Mouse (Mus musculus) intestine, embryonic 16.5 days (tissue): Measurements from ENCODE around the gene Inpp5e. TPM values are rescaled to one million over a fixed set of nuclear protein-coding genes. Genes with fewer than 3 reads are reported as not detected.

ENCODE experiments used
- ATAC-seq: fragments of 200-750 bp; cut with Nextera tagmentation; 2 replicates; pipeline ENCODE4 v1.8.0; 2017; ENCODE audit warnings: moderate TSS enrichment, moderate library complexity
- H3K27ac ChIP-seq: fragments of 300-500 bp; sonication (generic); 2 replicates; pipeline ENCODE4 v1.5.1; 2014; ENCODE audit warnings: mild to moderate bottlenecking, low read length
- H3K27me3 ChIP-seq: fragments of 300-500 bp; sonication (generic); replicated peaks from 2 replicates; pipeline ENCODE4 v1.6.1; 2014; ENCODE audit warnings: low read length, control low read depth, mixed read lengths; ENCODE audit not compliant: control insufficient read depth, insufficient read depth
- H3K36me3 ChIP-seq: fragments of 300-500 bp; sonication (generic); 2 replicates; pipeline ENCODE4 v1.6.1; 2014; ENCODE audit warnings: low read length, control low read depth; ENCODE audit not compliant: control insufficient read depth, insufficient read depth
- H3K4me1 ChIP-seq: fragments of 300-500 bp; sonication (generic); 2 replicates; pipeline ENCODE4 v1.6.1; 2014; ENCODE audit warnings: low read length, control low read depth, mixed read lengths; ENCODE audit not compliant: control insufficient read depth, insufficient read depth
- H3K4me2 ChIP-seq: fragments of 300-500 bp; sonication (generic); 2 replicates; pipeline ENCODE4 v1.6.1; 2014; ENCODE audit warnings: low read depth, low read length, control low read depth
- H3K4me3 ChIP-seq: fragments of 300-500 bp; sonication (generic); 2 replicates; pipeline ENCODE4 v1.5.1; 2014; ENCODE audit warnings: mild to moderate bottlenecking, low read length
- H3K9ac ChIP-seq: fragments of 300-500 bp; sonication (generic); 2 replicates; pipeline ENCODE4 v1.6.1; 2014; ENCODE audit warnings: low read depth, low read length
- H3K9me3 ChIP-seq: fragments of 300-500 bp; sonication (generic); 2 replicates; pipeline ENCODE4 v1.6.1; 2016; ENCODE audit warnings: low read length, control low read depth; ENCODE audit not compliant: control insufficient read depth
- WGBS: fragments of 180-500 bp; shearing (Covaris S2); extraction: QIAGEN DNeasy Blood & Tissue Kit; methylation state at CpG from one replicate; pipeline ENCODE4 v1.1.7; 2014; 5-methylcytosine and 5-hydroxymethylcytosine counted together
- polyA plus RNA-seq: library from polyadenylated mRNA; unstranded; fragments of >200 nt; fragmentation: Nextera tagmentation; extraction: Ambion mirVana; gene quantifications from 2 replicates; pipeline ENCODE4 v1.2.1, GENCODE M21; 2015

Gene Inpp5e
- polyA plus RNA-seq, 1 experiment from 2014 or later = 14.8 TPM

DNA sequence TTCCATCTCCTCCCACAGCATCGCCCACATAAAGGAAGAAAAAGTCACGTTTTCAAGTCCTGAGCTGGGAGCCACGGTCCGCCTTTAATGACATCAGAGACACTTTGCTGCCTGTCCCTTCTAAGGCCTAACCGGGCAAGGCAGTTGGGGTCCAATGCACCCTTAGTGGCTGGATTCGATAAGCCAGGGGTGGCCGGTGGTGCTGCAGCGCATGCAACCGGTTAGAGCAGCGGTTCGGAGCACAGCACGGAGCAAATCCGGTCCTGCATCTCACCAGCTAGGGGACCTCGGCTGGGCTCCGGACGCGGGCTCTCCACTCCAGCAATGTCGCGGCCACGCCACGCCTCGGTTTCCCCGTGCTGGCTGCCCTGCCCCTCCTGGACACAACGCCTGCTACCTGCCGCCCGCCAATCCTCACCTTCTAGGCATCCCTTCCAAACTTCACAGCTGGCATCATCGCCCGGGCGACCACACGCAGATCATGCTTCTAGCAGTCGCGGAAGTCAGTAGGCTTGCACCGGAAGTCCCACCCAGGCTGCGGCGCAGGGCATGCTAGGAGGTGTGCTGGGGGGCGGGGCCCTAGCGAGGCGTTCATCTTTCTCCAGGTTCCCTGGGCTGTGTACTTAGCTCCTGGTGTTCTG lies 28.8 kb downstream of the Inpp5e start, which contains the start of gene Snapc4:
Gene Snapc4, minus strand, starts transcription at position 523 of the 641 bp plus-strand sequence.
- Histone ChIP-seq H3K27ac (peak within 1 kb of the TSS; percentile 25; the same call in 1 of the 2 replicates), H3K4me2 (peak within 1 kb of the TSS; percentile 88), H3K9me3 (no peaks in the 10 kb centered on the region), H3K27me3 (no peaks in the 10 kb centered on the region), H3K4me3 (peak within 1 kb of the TSS; percentile 90), H3K9ac (peak within 1 kb of the TSS; percentile 92), H3K36me3 (peaks cover 14% of the 10 kb centered on the region), H3K4me1 (peaks cover 12% of the 10 kb centered on the region)
- WGBS = under 1% methylated on average over 38 of the region's 38 CpGs
- ATAC-seq = peak; percentile 98

DNA sequence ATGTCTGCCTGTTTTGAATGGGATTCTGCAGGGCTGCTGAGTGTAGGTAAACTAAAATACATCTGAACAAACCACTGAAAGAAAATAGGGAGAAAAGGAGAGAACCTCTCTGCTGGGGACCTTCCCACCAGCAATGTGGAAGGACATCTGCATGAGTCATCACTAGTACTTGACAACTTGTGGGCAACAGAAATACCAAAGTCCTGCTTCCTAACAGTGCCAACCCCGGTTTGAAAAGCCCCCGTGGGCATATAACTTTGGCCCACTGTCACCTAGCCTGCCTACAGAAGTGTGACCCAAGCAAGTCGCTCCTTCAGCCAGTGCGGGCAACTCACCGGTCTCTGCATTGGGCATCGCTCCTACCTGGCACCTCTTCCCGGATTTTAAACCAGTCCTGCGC lies 36.6 kb downstream of the Inpp5e start:
- H3K9ac ChIP-seq = no peak overlapping the region
- WGBS = 96% methylated on average over 8 of the region's 8 CpGs
- no peaks in the 10 kb centered on the region for H3K9me3 ChIP-seq
- H3K27me3 ChIP-seq = no peaks in the 10 kb centered on the region
- H3K4me1 ChIP-seq = no peaks in the 10 kb centered on the region
- H3K4me3 ChIP-seq = no peak overlapping the region
- no peak for ATAC-seq
- no peak overlapping the region for H3K4me2 ChIP-seq
- no peak overlapping the region for H3K27ac ChIP-seq
- H3K36me3 ChIP-seq = peaks cover 36% of the 10 kb centered on the region

DNA sequence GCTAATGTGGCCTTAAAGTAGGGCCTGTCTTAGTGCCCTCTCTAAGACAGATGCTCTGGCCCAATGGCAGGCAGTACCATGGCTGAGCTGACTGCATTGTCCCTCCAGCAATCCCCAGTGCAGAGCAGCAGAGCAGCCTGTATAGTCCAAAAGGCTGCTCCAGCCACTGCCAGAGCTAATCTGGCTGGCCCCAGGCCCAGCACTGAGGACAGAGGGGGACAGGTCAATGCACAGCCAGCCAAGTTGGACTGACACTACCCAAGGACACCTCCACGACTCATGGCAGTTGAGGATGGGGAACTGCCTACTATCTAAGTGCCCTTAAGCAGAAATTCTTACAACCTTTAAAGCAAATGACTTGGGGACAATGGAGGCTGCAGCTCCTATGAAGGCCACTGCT lies 40.4 kb downstream of the Inpp5e start:
- Histone ChIP-seq H3K9me3 (no peaks in the 10 kb centered on the region), H3K4me1 (peaks cover 2% of the 10 kb centered on the region; the same call in 1 of the 2 replicates), H3K4me3 (no peak overlapping the region), H3K9ac (no peak overlapping the region), H3K27me3 (no peaks in the 10 kb centered on the region), H3K27ac (no peak overlapping the region), H3K36me3 (peaks cover 45% of the 10 kb centered on the region), H3K4me2 (no peak overlapping the region)
- WGBS = 95% methylated on average over 1 of the region's 1 CpGs
- ATAC-seq = no peak

DNA sequence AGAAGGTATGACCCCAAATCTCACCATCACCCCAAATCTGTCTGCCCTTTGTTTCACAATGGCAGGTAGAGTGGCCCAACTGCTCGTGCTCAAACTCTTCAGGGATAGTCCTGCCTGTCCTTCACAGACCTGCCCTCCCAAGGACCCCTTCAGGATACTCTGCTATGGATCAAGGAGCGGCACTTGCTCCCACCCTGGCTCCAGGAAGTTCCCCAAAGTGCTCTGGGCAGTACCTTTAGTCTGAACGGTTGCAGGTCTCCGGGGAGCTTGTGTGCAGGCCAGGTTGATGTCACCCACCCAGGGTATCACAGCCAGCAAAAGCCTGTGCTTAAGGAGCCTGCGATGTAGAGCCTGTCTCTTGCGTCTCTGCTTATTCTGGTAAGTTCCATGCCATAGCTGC lies 41.1 kb downstream of the Inpp5e start:
- Histone ChIP-seq H3K27ac (no peak overlapping the region), H3K4me2 (no peak overlapping the region), H3K4me3 (no peak overlapping the region), H3K36me3 (peaks cover 45% of the 10 kb centered on the region), H3K27me3 (no peaks in the 10 kb centered on the region), H3K4me1 (peaks cover 2% of the 10 kb centered on the region; the same call in 1 of the 2 replicates), H3K9ac (no peak overlapping the region), H3K9me3 (no peaks in the 10 kb centered on the region)
- no peak for ATAC-seq
- 94% methylated on average over 6 of the region's 6 CpGs for WGBS

DNA sequence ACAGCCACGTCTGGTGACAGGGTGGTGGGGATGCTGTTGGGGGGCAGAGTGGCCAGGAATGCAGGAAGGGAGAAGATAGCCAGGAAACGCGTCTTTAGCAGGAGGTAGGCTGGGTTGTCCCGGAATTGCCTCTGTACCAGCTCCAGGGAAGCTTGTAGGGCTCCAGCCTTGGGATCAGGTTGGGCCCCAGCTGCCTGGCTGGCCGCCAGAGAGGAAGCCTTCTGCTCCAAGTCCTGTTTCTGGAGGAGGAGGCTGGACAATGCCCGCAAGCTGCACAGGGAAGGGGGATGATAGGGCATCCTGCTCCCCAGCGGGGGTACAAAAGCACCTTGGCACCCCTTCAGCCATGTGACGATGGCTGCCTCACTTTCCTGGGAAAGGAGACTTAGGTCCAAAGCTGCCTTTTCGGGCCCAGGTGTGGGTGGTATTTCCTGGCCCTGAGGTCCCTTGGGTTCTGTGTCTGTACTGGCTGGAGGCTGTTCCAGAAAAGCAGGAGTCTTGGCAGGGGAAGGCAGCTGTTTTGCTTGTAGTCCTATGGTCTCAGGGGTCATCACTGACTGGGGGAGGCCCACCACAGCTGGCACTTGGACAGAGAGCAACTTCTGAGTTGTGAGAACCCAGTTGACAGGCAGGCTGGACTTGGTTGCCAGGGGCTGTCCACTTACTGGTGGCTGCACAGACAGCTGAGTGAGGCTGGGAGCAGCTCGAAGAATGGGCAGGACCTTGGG lies 44.1 kb downstream of the Inpp5e start:
- no peaks in the 10 kb centered on the region for H3K27me3 ChIP-seq
- no peak overlapping the region for H3K4me2 ChIP-seq
- 81% methylated on average over 10 of the region's 10 CpGs for WGBS
- no peak overlapping the region for H3K9ac ChIP-seq
- H3K27ac ChIP-seq = no peak overlapping the region; the same call in 1 of the 2 replicates
- peaks cover 29% of the 10 kb centered on the region for H3K36me3 ChIP-seq
- H3K4me1 ChIP-seq = peaks cover 2% of the 10 kb centered on the region; the same call in 1 of the 2 replicates
- H3K9me3 ChIP-seq = no peaks in the 10 kb centered on the region
- ATAC-seq = no peak
- no peak overlapping the region for H3K4me3 ChIP-seq

DNA sequence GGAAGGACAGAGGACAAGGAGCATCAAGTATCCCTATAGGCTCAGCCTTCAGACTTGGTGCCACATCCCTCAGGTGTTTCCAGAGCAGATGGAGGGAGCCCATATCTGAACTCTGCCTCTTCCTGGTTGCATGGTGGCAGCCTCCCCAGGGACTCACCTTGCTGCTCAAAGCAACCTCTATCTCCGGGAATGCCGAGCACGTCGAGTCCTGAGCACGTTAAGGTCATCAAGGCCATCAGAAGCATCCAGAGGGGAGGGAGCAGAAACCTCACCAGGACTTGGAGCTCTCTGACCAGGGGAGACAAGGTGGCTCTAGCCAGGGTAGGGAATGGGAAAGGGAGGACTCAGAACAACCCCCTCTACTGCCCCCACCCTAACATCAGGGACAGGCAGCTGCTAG lies 45.5 kb downstream of the Inpp5e start:
- no peak overlapping the region for H3K4me3 ChIP-seq
- H3K27me3 ChIP-seq = no peaks in the 10 kb centered on the region
- 45% methylated on average over 5 of the region's 5 CpGs for WGBS
- H3K9ac ChIP-seq = no peak overlapping the region
- H3K4me1 ChIP-seq = peaks cover 2% of the 10 kb centered on the region; the same call in 1 of the 2 replicates
- H3K27ac ChIP-seq = no peak overlapping the region
- no peak for ATAC-seq
- H3K36me3 ChIP-seq = peaks cover 23% of the 10 kb centered on the region
- no peaks in the 10 kb centered on the region for H3K9me3 ChIP-seq
- H3K4me2 ChIP-seq = no peak overlapping the region

DNA sequence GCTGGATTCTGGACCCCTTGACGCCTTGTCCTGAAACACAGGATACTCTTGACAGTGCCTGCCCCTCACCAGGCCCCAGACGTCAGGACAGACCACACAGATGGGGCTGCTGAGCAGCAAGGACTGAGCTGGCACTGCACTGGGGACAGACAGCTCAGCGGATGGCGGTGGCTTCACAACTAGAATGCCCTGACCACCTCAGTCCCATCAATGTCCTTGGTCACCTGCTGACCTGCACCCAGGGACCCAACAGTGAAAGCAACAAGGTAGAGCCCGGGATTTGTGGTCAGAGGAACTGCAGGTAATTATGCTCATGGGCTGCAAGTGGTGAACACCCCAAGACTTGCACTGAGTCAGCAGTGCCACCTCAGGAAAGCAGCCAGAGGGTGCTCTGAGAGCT lies 46.0 kb downstream of the Inpp5e start:
- H3K9ac ChIP-seq = no peak overlapping the region
- no peaks in the 10 kb centered on the region for H3K27me3 ChIP-seq
- 85% methylated on average over 5 of the region's 5 CpGs for WGBS
- ATAC-seq = no peak
- peaks cover 2% of the 10 kb centered on the region; the same call in 1 of the 2 replicates for H3K4me1 ChIP-seq
- H3K9me3 ChIP-seq = no peaks in the 10 kb centered on the region
- no peak overlapping the region for H3K4me2 ChIP-seq
- H3K4me3 ChIP-seq = no peak overlapping the region
- H3K36me3 ChIP-seq = peaks cover 22% of the 10 kb centered on the region
- H3K27ac ChIP-seq = no peak overlapping the region

DNA sequence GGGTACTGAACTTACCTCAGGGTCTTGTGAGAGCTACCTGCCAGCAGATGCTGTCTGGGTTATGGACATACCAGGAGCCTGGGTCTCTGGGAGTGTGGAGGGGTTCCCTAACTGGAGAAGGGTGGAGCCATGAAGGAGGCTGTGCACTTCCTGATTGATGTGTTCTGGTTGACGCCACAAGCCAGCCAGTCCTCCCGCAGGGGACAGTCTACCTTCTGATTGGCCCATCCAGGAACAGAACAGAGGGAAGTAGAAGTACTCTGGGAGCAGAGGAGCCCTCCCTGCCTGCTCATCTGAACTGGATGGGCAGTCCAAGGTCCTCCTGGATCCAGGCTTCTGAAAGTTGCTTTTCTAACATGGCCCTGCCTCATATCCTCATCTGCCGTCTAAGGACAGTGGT lies 48.2 kb downstream of the Inpp5e start, which contains the start of gene Card9:
Gene Card9, minus strand, starts transcription at position 147 of the 400 bp plus-strand sequence.
- H3K4me1 ChIP-seq = peaks cover 2% of the 10 kb centered on the region; the same call in 1 of the 2 replicates
- no peak for ATAC-seq
- H3K4me3 ChIP-seq = no peak within 1 kb of the TSS
- no peaks in the 10 kb centered on the region for H3K27me3 ChIP-seq
- peaks cover 15% of the 10 kb centered on the region; the same call in 1 of the 2 replicates for H3K36me3 ChIP-seq
- 37% methylated on average over 3 of the region's 3 CpGs for WGBS
- peak within 1 kb of the TSS; percentile 8; the same call in 1 of the 2 replicates for H3K9ac ChIP-seq
- no peaks in the 10 kb centered on the region for H3K9me3 ChIP-seq
- no peak within 1 kb of the TSS for H3K27ac ChIP-seq
- H3K4me2 ChIP-seq = no peak within 1 kb of the TSS

DNA sequence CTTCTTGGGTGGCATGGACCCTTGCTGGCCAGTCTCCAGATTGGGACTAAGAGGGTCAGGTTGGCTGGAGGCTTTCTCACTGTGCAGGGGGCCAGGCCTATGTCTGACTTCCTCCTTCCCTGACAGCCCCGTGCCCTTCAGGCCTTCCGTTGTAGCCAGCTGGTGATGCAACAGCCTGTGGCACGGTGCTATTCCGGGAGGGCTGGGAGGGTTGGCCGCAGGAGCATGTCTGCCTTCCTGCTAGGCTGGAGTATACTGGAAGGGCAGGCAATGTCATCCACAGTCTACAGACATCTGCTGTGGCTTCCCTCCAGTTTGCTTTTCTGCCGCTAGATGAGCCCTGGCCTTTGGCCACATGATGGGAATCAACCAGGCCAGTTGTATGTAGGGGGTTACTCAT lies 49.0 kb downstream of the Inpp5e start:
- Histone ChIP-seq H3K9ac (no peak overlapping the region), H3K4me2 (no peak overlapping the region), H3K9me3 (no peaks in the 10 kb centered on the region), H3K27ac (no peak overlapping the region), H3K36me3 (peaks cover 11% of the 10 kb centered on the region; the same call in 1 of the 2 replicates), H3K4me1 (peaks cover 2% of the 10 kb centered on the region; the same call in 1 of the 2 replicates), H3K4me3 (no peak overlapping the region), H3K27me3 (no peaks in the 10 kb centered on the region)
- 92% methylated on average over 6 of the region's 6 CpGs for WGBS
- no peak for ATAC-seq
